Mouse (Mus musculus) left cerebral cortex, adult 8-10 months (tissue): Measurements from ENCODE around the gene Fmn2. TPM values are rescaled to one million over a fixed set of nuclear protein-coding genes. Genes with fewer than 3 reads are reported as not detected.

Experiments used
- DNase-seq, 2 experiments: peaks; one replicate each; pipeline ENCODE4 v3.0.0; 2022; ENCODE audit warnings: low spot score in 2 of 2
- total RNA-seq, 4 experiments: library from RNA; stranded (reverse); gene quantifications; 2 replicates each; pipeline ENCODE4 v1.2.4; 2022

The Fmn2 gene
- total RNA-seq, 4 experiments from 2014 or later: 68.5 to 101 (median 83.6) TPM

- DNase-seq: no peak
Observed at GRCm38 (mm10) chr1:174781037-174781436, 279.4 kb downstream of the Fmn2 start.

- no peak for DNase-seq
Observed at GRCm38 (mm10) chr1:174788617-174789016, 287.0 kb downstream of the Fmn2 start.

GRCm38 (mm10) chr1:174811846-174812245, 310.2 kb downstream of the Fmn2 start:
- peak in 1 of 2 experiments; percentile 50 for DNase-seq

- DNase-seq: no peak
Observed at GRCm38 (mm10) chr1:174826562-174826961, 324.9 kb downstream of the Fmn2 start.

- peak in 1 of 2 experiments; percentile 7 for DNase-seq
Observed at GRCm38 (mm10) chr1:174836861-174837260, 335.2 kb downstream of the Fmn2 start.

GRCm38 (mm10) chr1:174844786-174845185, 343.2 kb downstream of the Fmn2 start:
- DNase-seq: no peak

- DNase-seq: no peak
Observed at GRCm38 (mm10) chr1:174856188-174856587, 354.6 kb downstream of the Fmn2 start.

GRCm38 (mm10) chr1:174860407-174861118, 358.9 kb downstream of the Fmn2 start:
- no peak for DNase-seq

Other genes starting within 250 kb of the Fmn2 start
- not detected for gene Olfr419, start 249.8 kb upstream of the Fmn2 start, total RNA-seq
- gene Mptx1, start 171.3 kb upstream of the Fmn2 start, total RNA-seq: not detected
- not detected for gene Olfr417, start 136.7 kb upstream of the Fmn2 start, total RNA-seq
- gene Olfr248, start 110.8 kb upstream of the Fmn2 start, total RNA-seq: not detected
- not detected for gene Olfr414, start 77.8 kb upstream of the Fmn2 start, total RNA-seq
- gene Olfr220, start 59.7 kb upstream of the Fmn2 start, total RNA-seq: not detected